Mouse (Mus musculus) frontal cortex, postnatal 14 days (tissue): ENCODE measurements around the gene Dnajc16.

Experiments
- DNase-seq, 2 experiments: peaks; one replicate each; pipeline ENCODE4 v3.0.0; 2022; ENCODE audit warnings: low spot score in 2 of 2

The Dnajc16 gene

DNA sequence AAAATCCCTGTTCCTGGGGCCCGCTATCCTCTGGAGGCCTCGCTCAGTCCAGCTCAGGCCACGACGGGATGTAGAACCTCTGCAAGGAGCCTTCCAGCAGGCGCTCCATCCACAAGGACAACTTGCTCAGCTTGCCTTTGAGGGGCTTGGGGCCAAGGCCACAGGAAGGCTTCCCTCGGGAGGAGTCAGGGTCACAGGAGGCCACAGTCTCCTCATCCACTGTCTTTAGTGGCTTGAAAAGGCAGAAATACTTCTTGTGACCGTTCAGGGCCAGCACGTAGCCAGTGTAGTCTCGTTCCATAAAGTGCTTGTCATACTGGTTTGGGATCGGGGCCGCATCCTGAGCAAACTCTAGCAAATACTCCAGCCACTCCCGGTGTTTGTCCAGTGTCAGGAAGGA, 27.3 kb downstream of the Dnajc16 start:
- DNase-seq: no peak

- DNase-seq: no peak
Measured at GRCm38 (mm10) chr4:141762102-141762598, 28.6 kb downstream of the Dnajc16 start.

- no peak for DNase-seq
Measured at GRCm38 (mm10) chr4:141760942-141761341, 29.8 kb downstream of the Dnajc16 start.

DNA sequence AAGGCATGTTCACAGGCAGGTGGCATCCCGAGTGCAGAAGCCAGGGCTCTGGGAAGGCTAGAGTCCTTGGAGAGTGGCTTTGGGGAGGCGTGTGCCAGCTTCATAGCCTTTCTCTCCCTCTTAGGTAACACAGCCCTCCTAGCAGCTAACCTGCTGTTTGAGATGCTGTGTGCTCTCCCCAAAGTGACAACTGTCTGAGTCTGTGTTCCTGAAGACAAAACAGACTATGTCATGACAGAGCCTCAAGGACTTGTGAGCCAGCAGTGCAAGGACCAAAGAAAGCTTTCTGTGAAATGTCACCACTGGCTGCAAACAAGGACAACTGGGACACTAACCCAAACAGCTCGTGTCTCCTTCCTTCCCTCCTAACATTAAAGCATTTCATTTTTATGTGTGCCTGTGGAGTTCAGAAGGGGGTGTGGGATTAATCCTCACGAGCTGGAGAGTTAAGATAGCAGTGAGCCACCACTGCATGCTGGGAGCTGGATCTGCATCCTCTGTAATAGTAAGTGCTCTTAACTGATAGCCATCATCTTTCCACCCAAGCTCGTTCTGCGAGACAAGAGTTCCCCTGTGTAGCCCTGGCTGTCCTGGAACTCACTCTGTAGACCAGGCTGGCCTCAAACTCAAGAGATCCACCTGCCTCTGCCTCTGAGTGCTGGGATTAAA, 31.7 kb downstream of the Dnajc16 start:
- DNase-seq: no peak

GRCm38 (mm10) chr4:141757124-141757523, 33.6 kb downstream of the Dnajc16 start:
- DNase-seq: no peak

DNA sequence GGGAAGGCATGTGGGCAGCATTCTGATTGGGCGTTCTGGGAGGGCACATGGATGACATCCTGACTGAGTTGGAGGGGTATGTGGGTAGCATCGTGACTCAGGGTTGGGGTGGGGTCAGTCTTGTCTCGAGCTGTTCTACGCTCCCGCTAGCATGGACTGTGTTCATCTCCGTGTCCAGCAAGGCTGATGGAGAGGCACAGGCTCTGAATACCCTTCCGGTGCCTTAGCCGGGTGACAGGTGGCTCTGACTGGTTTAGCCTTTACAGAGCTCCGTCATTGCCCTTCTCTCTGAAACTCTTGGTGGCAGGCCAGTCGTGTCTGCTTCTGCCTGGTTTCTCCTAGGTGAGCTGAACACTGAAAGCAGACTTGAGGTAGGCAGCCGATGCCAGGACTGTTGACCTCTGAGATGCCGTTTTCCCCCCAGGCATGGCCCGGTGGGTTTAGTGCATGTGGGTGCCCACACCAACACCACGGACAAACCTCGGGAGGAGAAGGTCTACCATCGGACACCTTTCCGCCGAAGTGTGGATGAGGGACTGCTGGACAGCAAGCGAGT, 35.3 kb downstream of the Dnajc16 start:
- DNase-seq: no peak

GRCm38 (mm10) chr4:141752076-141752421, 38.7 kb downstream of the Dnajc16 start:
- no peak for DNase-seq

GRCm38 (mm10) chr4:141751419-141752075, 39.2 kb downstream of the Dnajc16 start:
- no peak for DNase-seq

DNA sequence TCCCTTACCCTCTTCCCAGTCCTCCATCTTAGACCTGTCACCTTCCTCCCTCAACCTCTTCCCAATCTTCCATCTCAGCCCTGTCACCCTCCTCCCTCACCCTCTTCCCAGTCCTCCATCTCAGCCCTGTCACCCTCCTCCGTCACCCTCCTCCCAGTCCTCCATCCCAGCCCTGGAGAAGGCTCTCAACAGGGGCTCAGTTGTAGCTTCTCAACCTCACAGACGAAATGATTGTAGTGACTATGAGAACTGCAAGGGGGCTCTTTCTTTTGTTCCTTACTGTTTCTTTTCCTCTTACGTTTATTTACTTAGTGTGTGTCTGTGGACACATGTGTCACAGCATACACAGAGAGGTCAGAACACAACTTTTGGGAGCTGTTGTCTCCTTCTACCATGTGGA, 39.9 kb downstream of the Dnajc16 start:
- no peak for DNase-seq

DNA sequence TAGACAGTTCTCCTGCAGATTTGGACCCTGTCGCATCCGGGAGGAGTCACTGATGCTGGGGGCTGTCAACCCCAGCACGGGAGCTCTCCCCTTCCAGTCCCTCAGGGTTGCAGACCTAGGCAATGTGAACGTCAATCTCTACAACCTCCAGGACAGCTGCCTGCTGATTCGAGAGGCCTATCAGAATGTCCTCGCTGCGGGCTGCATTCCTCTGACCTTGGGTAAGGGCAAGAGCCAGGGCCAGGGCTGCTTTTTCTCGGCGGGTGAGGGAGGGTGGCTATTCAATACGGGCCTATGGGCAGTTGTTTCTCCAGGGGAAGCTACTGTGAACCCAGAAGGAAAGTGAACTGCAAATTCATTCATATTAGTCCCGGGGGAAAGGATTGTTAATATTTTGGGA, 41.2 kb downstream of the Dnajc16 start:
- no peak for DNase-seq

DNA sequence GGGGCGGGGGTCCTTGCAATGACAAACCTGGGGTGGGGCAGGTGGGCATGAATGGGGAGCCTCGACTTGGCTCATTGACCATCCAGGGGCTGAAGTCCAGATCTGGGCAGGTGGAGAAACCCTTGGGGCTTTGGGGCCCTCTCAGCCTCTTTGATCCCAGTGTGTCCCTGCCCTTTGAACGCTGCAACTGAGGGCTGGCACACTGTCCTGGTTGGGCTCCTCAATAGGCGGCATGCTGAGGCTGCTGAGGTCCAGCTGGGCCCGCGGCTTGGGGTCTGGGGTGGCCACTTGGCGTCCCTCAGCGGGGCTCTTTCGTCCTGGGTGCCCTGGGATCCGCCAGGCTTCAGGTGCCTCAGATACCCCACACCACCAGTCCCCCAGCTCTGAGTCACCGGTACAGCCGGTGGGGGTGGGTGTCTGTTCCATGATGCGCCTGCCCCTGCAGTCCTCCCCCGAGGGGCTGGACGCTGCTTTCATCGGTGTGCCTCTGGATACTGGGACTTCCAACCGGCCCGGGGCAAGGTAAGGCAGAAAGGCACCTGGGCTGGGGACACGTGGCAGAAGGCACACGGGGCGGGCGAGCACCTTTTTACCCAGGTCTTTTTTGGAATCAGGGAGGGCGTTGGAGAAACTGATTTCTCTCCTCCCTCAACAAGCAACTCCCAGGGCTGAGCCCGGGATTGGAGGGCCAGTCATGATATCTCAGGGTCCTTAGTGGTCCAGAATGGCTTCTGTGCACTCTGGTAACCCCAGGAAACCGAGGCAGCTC, 44.0 kb downstream of the Dnajc16 start, which contains the start of gene Agmat:
Agmat (plus strand) TSS at position 95 of the 769 bp plus-strand sequence.
- DNase-seq: no peak

- DNase-seq: no peak
Measured at GRCm38 (mm10) chr4:141742381-141742780, 48.4 kb downstream of the Dnajc16 start.

DNA sequence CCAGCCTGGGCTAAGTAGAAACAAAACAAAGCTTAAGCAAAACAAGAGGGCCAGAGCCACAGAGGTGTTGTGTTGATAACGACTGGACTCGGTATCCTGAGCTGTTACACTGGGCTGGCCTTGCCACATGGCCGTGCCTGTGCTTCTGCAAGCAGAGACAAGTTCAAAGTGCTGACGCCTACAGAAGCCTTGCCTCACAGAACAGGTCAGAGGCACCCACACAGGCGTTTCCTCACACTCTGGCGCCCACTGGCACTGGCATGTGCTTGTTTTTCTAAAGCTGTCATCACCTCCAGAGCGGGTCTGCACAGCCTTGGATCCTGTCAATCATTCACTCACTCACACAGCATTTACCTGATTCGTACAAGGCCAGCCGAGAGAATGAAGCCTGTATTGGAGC, 48.9 kb downstream of the Dnajc16 start:
- no peak for DNase-seq

DNA sequence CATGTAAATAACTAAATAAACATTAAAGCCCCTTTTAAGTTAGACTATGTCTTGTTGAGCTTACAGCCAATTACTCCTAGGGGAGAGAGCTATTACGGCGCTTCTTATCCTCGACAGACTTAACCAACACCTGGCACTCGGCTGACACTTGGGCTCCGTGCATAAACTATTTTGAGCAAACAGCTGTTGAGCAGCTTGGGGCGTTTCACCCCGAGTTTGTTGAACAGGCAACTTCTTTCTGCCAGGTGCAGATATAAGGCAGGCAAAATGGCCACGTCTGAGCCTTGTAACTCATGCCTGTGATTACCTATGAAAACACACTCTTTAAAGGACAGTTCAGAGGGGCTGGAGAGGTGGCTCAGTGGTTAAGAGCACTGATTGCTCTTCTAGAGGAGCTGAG, 52.7 kb downstream of the Dnajc16 start:
- DNase-seq: no peak

DNA sequence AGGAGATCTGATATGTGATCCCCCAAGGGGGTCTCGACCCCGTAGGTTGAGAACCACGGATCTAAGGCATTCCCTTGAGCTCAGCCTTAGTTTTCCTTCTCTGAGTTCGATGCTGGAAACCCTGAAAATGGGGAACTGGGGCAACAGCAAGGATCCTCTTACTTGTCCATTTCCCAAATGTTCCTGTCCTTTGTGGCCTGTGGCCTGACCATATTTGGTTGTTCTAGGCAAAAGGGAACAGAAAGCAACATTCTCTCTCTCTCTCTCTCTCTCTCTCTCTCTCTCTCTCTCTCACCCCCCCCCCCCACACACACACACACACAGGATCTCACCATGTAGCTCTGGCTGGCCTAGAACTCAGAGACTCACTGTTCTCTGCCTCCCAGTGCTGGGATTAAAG, 53.9 kb downstream of the Dnajc16 start:
- DNase-seq: no peak

DNA sequence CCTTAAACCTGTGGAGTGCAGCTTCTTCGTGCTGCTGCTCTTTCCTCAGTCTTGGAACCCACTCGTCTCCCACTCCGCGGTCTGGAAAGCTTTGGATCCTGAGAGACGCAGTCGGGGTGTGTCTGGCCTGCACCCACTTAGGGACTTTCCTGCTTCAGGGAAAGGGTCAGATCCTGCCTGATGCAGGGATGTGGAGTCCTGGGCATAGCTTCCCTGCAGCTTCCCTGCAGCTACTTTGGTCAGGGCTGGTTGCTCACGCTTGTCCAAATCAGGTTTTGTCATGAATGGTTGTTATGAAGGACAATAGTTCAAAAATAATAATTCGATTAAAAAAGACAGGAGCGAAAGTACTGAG, 55.5 kb downstream of the Dnajc16 start:
- DNase-seq: no peak

- peak; percentile 89 for DNase-seq
Measured at GRCm38 (mm10) chr4:141734446-141735205, 56.1 kb downstream of the Dnajc16 start.

DNA sequence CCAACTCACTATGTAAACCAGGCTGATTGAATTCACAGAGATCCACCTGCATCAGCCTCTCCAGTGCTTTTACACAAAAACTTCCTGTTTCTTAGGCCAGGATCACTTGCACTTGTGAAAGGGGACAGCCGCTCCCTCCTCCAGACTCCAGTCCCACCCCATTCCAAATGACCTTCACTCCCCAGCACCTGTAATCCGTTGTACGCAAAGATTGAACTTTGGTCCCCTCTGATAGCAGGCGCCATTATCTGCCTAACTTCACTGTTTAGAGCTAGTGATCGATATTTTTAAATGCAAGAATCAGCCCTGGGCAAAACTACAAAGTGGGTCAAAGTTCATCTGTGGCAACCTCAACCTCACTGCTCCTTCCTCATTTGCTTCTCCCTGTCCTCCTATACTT, 59.0 kb downstream of the Dnajc16 start:
- DNase-seq: no peak

GRCm38 (mm10) chr4:141730401-141730800, 60.3 kb downstream of the Dnajc16 start:
- no peak for DNase-seq

GRCm38 (mm10) chr4:141729266-141729665, 61.5 kb downstream of the Dnajc16 start:
- no peak for DNase-seq

DNA sequence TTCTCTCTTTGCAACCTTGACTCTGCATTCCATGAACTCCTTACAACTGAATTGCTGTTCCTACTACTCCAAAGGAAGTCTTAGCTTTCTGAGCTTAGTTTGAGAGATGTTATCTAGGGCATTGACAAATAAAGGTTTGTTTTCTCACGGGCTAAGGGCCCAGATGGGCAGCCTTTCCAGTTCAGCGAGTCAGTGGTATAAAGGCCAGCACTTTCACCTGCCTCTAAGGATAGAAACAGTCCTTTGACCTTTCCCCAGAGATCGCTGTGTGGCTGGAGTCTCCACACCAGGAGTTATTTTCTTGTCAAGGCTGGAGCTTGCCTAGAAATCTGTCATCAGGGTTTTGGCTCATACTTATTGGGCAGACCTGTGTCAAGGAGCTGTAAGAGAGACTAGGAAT, 65.0 kb downstream of the Dnajc16 start:
- no peak for DNase-seq

DNA sequence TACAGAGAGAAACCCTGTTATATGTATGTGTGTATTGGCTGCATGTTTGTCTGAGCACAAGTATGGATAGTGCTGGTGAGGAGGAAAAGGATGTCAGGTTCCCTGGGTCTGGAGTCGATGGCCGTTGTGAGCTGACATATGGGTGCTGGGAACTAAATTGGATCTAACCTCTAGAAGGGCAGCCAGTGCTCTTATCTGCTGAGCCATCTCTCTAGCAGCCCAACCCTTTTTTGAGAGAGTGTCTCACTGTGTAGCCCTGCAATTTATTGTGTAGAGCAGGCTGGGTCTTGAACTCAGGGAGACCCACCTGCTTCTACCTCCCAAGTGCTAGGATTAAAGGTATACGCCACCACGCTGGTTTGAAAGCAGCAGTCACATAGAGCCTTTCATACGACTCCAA, 65.5 kb downstream of the Dnajc16 start:
- DNase-seq: no peak
